Mouse (Mus musculus) intestine, embryonic 16.5 days (tissue): ENCODE data around the gene Lgi4. TPM values are rescaled to one million over a fixed set of nuclear protein-coding genes. Genes with fewer than 3 reads are reported as not detected.

ENCODE experiments used
- ATAC-seq: fragments of 200-750 bp; cut with Nextera tagmentation; 2 replicates; pipeline ENCODE4 v1.8.0; 2017; ENCODE audit warnings: moderate TSS enrichment, moderate library complexity
- H3K27ac ChIP-seq: fragments of 300-500 bp; sonication (generic); 2 replicates; pipeline ENCODE4 v1.5.1; 2014; ENCODE audit warnings: mild to moderate bottlenecking, low read length
- H3K27me3 ChIP-seq: fragments of 300-500 bp; sonication (generic); replicated peaks from 2 replicates; pipeline ENCODE4 v1.6.1; 2014; ENCODE audit warnings: low read length, control low read depth, mixed read lengths; ENCODE audit not compliant: control insufficient read depth, insufficient read depth
- H3K36me3 ChIP-seq: fragments of 300-500 bp; sonication (generic); 2 replicates; pipeline ENCODE4 v1.6.1; 2014; ENCODE audit warnings: low read length, control low read depth; ENCODE audit not compliant: control insufficient read depth, insufficient read depth
- H3K4me1 ChIP-seq: fragments of 300-500 bp; sonication (generic); 2 replicates; pipeline ENCODE4 v1.6.1; 2014; ENCODE audit warnings: low read length, control low read depth, mixed read lengths; ENCODE audit not compliant: control insufficient read depth, insufficient read depth
- H3K4me2 ChIP-seq: fragments of 300-500 bp; sonication (generic); 2 replicates; pipeline ENCODE4 v1.6.1; 2014; ENCODE audit warnings: low read depth, low read length, control low read depth
- H3K4me3 ChIP-seq: fragments of 300-500 bp; sonication (generic); 2 replicates; pipeline ENCODE4 v1.5.1; 2014; ENCODE audit warnings: mild to moderate bottlenecking, low read length
- H3K9ac ChIP-seq: fragments of 300-500 bp; sonication (generic); 2 replicates; pipeline ENCODE4 v1.6.1; 2014; ENCODE audit warnings: low read depth, low read length
- H3K9me3 ChIP-seq: fragments of 300-500 bp; sonication (generic); 2 replicates; pipeline ENCODE4 v1.6.1; 2016; ENCODE audit warnings: low read length, control low read depth; ENCODE audit not compliant: control insufficient read depth
- WGBS: fragments of 180-500 bp; shearing (Covaris S2); extraction: QIAGEN DNeasy Blood & Tissue Kit; methylation state at CpG from one replicate; pipeline ENCODE4 v1.1.7; 2014; 5-methylcytosine and 5-hydroxymethylcytosine counted together
- polyA plus RNA-seq: library from polyadenylated mRNA; unstranded; fragments of >200 nt; fragmentation: Nextera tagmentation; extraction: Ambion mirVana; gene quantifications from 2 replicates; pipeline ENCODE4 v1.2.1, GENCODE M21; 2015

Gene Lgi4
- polyA plus RNA-seq, 1 experiment from 2014 or later = 0.83 TPM

DNA sequence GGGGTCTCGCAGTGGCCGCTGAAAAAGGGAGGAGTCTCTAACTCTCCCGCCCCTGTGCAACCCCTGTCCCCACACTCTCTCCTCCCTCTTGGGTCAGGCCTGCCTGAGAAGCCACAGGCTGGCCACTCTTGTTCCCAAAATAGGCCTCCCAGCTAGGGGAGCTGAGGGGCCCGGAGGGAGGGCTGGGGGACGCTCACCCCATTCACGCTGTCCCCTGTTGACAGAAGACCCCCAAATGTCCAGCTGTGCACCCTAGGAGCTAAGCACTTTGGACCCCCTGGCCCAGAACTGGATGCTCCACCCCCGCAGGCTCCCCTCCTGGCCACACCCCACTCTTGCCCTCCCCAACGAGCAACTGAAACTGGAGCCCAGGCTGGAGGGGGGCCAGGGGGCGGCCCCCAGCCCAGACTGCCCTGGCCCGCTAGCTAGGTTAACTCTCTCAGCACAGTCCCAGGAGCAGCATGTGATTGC is 3.8 kb upstream of the Lgi4 start:
- peak; percentile 78 for ATAC-seq
- H3K9ac ChIP-seq = peak overlapping the region; percentile 61
- 15% methylated on average over 10 of the region's 10 CpGs for WGBS
- peaks cover 35% of the 10 kb centered on the region for H3K27me3 ChIP-seq
- no peaks in the 10 kb centered on the region for H3K36me3 ChIP-seq
- peak overlapping the region; percentile 65 for H3K27ac ChIP-seq
- peaks cover 39% of the 10 kb centered on the region for H3K4me1 ChIP-seq
- H3K4me2 ChIP-seq = peak overlapping the region; percentile 48
- peak overlapping the region; percentile 45 for H3K4me3 ChIP-seq
- H3K9me3 ChIP-seq = no peaks in the 10 kb centered on the region

DNA sequence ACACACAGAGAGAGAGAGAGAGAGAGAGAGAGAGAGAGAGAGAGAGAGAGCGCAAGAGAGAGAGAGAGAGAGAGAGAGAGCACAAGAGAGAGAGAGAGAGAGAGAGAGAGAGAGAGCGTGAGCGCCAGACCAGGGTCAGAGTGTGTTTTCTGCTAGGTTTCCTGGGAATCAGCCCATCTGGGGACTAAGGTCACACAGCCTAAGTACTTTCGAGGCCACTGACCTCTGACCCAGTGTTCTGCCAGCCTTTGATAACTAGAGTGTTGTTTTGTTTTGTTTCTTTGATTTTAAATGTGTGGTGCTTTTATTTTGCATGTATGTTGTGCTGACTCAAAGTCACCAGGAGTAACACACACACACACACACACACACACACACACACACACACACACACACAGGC is 3.3 kb upstream of the Lgi4 start:
- peaks cover 31% of the 10 kb centered on the region for H3K27me3 ChIP-seq
- ATAC-seq = no peak
- H3K9me3 ChIP-seq = no peaks in the 10 kb centered on the region
- H3K27ac ChIP-seq = no peak overlapping the region
- H3K4me1 ChIP-seq = peaks cover 38% of the 10 kb centered on the region
- no peak overlapping the region for H3K4me2 ChIP-seq
- no peaks in the 10 kb centered on the region for H3K36me3 ChIP-seq
- peak overlapping the region; percentile 61; the same call in 1 of the 2 replicates for H3K9ac ChIP-seq
- no peak overlapping the region for H3K4me3 ChIP-seq
- 32% methylated on average over 3 of the region's 4 CpGs for WGBS

DNA sequence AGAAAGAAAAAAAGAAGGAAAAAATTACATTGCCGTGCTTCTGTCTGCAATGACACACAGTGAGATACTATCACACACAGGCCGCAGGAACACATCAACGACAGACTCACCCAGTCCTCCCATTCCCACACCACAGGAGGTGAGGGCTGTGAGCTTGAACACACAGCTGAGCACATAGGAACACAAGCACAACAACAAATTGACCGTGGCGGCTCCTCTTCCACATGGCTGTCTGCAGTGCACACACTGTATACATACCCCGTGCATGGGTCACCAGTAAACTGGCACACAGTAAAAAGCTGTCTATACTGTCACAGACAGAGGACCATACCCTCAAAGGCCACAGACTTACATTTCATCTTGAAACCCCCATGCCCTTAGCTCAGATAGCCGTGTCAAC is 2.7 kb upstream of the Lgi4 start:
- H3K4me2 ChIP-seq = no peak overlapping the region
- H3K9ac ChIP-seq = no peak overlapping the region
- peaks cover 32% of the 10 kb centered on the region for H3K4me1 ChIP-seq
- H3K9me3 ChIP-seq = no peaks in the 10 kb centered on the region
- no peak overlapping the region for H3K4me3 ChIP-seq
- WGBS = 77% methylated on average over 7 of the region's 7 CpGs
- ATAC-seq = no peak
- H3K27ac ChIP-seq = no peak overlapping the region
- no peaks in the 10 kb centered on the region for H3K36me3 ChIP-seq
- peaks cover 25% of the 10 kb centered on the region for H3K27me3 ChIP-seq

DNA sequence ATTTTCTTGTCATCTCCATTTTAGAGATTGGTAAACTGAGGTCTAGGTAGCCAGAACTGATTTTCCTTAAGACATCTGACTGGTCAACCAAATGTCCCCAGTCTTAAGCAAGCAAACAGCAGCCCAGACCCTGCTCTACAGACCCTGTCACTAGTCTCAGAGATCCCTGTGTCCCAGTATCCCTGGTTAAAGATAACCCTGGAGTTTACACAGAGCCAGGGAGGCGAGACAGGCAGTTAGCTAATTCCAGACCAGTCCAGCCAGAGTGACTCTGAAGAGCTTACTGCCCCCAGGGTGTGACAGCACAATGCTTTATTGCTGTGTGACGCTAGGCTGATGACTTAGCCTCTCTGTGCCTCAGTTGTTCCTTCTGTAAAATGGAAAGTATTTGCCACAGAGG is 2.1 kb upstream of the Lgi4 start, which contains the start of gene Fxyd1:
Gene Fxyd1, minus strand, starts transcription at position 129 of the 400 bp plus-strand sequence.
- ATAC-seq = no peak
- no peak within 1 kb of the TSS for H3K4me2 ChIP-seq
- no peak within 1 kb of the TSS for H3K4me3 ChIP-seq
- peaks cover 26% of the 10 kb centered on the region for H3K4me1 ChIP-seq
- no peaks in the 10 kb centered on the region for H3K36me3 ChIP-seq
- no peaks in the 10 kb centered on the region for H3K9me3 ChIP-seq
- H3K27me3 ChIP-seq = peaks cover 19% of the 10 kb centered on the region
- 63% methylated on average over 2 of the region's 2 CpGs for WGBS
- 0 out of 2 replicates have a peak within 1 kb of the TSS, but pooled peaks have one; percentile 61 for H3K9ac ChIP-seq
- no peak within 1 kb of the TSS for H3K27ac ChIP-seq

DNA sequence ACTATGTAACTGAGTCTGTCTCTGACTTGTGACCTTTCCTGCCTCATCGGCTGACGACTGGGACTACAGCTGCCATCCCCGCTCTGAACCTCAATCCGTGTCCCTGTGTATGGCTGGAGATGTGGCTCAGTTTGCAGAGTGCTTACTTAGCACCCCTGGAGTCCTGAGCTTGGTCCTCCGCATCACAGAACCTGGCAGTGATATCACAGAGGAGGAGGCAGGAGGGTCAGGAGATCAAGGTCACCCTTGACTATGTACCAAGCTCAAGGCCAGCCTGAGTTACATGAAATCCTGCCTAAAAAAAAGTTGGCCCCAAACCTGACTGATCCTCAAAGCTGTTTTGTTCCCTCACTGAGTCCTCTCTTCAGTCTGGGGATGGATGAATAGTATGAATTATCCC is 1.4 kb upstream of the Lgi4 start:
- Histone ChIP-seq H3K4me3 (no peak overlapping the region), H3K27me3 (peaks cover 13% of the 10 kb centered on the region), H3K9ac (no peak overlapping the region), H3K27ac (no peak overlapping the region), H3K9me3 (no peaks in the 10 kb centered on the region), H3K36me3 (no peaks in the 10 kb centered on the region), H3K4me1 (peaks cover 19% of the 10 kb centered on the region), H3K4me2 (no peak overlapping the region)
- ATAC-seq = no peak
- 71% methylated on average over 5 of the region's 5 CpGs for WGBS

DNA sequence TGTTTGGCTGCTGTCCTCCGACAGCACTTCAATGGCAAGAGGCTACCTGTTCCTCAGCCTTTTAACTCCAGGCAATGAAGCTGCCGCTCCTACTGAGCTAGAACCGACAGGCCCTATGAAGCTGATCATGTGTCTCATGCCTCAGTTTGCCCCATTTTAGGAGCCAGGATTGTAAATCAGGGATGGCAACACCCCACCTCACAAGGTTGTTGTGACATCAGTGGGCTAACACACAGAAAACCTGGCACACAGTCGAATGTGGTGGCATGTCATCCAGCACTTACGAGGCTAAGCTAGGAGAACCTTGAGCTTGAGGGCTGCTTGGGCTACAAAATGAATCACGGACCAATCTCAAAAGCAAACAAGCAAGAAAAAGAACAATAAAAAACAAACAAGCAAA is 931 bp upstream of the Lgi4 start:
- Histone ChIP-seq H3K4me1 (peaks cover 16% of the 10 kb centered on the region), H3K4me2 (no peak overlapping the region), H3K27ac (no peak overlapping the region), H3K4me3 (no peak overlapping the region), H3K27me3 (peaks cover 8% of the 10 kb centered on the region), H3K9me3 (no peaks in the 10 kb centered on the region), H3K9ac (no peak overlapping the region), H3K36me3 (no peaks in the 10 kb centered on the region)
- ATAC-seq = no peak
- 88% methylated on average over 6 of the region's 6 CpGs for WGBS

DNA sequence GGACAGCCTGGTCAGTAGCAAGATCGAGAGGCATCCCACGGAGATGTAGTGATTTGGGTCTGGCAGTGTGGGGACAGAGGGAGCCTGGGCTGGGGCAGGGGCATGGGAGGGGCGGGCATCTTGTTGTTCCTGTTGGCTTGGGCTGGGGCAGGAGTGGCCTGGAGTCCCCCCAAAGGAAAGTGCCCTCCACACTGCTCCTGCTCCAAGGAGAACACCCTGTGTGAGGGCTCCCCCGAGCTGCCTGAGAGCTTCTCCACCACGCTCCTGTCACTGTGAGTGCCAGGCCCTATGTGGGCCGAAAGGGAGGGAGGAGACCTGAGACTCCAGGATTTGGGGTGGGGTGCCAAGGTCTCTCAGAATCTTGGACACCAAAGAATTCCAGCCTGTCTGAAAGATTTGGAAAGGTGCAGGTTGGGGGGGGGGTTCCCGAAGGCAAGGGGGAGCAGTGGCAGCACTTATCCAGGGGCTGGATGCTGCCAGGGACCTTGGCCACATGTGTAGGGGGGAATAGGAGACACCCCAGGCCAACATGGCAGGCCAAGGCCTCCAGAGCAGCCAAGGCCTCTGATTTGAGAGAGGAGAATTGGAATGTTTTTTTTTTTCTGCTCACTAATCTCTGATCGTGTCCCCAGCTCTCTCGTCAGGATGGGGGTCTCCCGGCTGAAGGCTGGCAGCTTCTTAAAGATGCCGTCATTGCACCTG is 928 bp downstream of the Lgi4 start:
- 75% methylated on average over 11 of the region's 11 CpGs for WGBS
- Histone ChIP-seq H3K9ac (0 out of 2 replicates have a peak overlapping the region, but pooled peaks have one; percentile 14), H3K4me3 (no peak overlapping the region), H3K36me3 (no peaks in the 10 kb centered on the region), H3K9me3 (no peaks in the 10 kb centered on the region), H3K27me3 (no peaks in the 10 kb centered on the region), H3K4me1 (peaks cover 5% of the 10 kb centered on the region; the same call in 1 of the 2 replicates), H3K4me2 (no peak overlapping the region), H3K27ac (no peak overlapping the region)
- no peak for ATAC-seq

DNA sequence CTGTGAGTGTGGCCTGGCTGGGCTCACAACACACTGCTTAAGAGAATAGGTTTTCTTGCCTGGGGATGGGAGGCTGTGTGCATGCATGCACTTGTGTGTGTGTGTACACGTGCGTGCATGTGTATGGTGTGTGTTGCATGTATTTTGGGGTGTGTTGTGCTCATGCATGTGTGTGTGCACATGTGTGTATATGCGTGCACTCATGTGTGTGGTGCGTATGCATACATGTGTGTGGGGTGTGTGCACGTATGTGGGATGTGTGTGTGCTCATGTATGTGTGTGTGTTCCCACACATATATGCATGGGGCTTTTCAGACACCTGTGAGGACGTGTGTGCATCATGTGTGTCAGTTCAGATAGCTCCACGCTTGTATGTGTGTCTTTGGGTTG is 1.5 kb downstream of the Lgi4 start:
- 83% methylated on average over 7 of the region's 7 CpGs for WGBS
- no peak overlapping the region for H3K27ac ChIP-seq
- H3K9me3 ChIP-seq = no peaks in the 10 kb centered on the region
- H3K4me3 ChIP-seq = no peak overlapping the region
- no peaks in the 10 kb centered on the region for H3K27me3 ChIP-seq
- no peaks in the 10 kb centered on the region for H3K36me3 ChIP-seq
- ATAC-seq = no peak
- H3K4me2 ChIP-seq = no peak overlapping the region
- H3K9ac ChIP-seq = no peak overlapping the region
- no peaks in the 10 kb centered on the region; the same call in 1 of the 2 replicates for H3K4me1 ChIP-seq

DNA sequence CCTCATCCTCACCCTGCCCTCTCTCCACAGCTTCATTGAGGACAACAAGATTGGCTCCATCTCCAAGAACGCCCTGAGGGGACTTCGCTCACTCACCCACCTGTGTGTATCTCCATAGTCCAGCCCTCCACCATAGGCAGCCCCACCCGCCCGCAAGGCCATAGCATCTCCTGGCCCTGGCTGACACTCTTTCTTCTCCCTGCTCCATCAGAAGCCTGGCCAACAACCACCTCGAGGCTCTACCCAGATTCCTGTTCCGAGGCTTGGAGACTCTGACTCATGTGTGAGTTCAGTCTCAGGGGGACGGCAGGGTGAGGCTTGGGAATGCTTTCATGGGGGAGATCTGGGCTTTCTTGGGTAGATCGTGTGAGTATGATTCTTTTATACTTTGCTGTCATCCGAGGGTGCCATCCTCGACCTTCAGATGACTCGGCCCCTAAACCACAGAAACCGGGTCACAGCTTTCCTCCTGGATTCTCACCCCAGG is 4.0 kb downstream of the Lgi4 start:
- Histone ChIP-seq H3K4me2 (no peak overlapping the region), H3K4me3 (no peak overlapping the region), H3K4me1 (0 out of 2 replicates have a peak, but pooled peaks cover 3% of the 10 kb centered on the region), H3K9ac (no peak overlapping the region), H3K9me3 (no peaks in the 10 kb centered on the region), H3K27me3 (no peaks in the 10 kb centered on the region), H3K27ac (no peak overlapping the region), H3K36me3 (no peaks in the 10 kb centered on the region)
- 85% methylated on average over 12 of the region's 12 CpGs for WGBS
- no peak for ATAC-seq
